Mouse (Mus musculus) activated CD4-positive, CD25-positive, alpha-beta regulatory T cell, adult 4 months (primary cell): ENCODE measurements at regions not wholly inside any gene's neighbourhood (a gene's known extent, or its start where the extent isn't known, plus 50 kb on each side); places are given as distances from the start of the nearest gene placed in this dataset.

ENCODE experiments used
- ATAC-seq: one replicate; pipeline ENCODE4 v1.8.0; 2017

DNA sequence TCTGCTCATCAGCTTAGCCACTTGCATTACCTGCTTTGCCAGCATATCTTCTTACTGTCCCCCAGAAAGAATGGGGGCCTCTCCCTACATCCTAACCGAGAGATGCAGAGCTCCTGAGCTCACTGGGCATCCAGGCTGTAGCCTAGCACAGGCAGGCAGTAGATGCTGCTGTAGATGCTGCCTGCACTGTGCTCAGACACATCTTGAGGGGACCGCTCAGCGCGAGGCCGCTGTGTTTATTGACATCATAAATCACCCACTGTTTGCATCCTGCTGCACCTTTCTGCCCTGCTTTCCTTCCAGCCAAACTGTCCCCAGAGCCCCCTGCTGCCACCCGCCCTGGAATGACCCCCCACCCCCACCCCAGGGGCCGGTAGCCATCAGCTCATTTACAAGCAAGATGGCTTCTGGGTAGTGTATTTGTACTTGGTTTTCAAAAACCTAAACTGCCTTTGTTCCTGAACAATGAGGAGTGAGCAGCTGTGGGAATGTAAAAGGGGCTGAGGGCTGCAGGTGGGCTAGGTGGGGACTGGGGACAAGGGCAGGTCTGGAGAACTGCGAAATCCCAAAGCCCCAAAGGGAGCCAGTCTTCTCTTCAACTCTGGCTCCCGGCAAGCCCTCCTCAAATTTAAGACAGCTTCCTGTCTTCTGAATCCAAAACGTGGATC is 233.2 kb downstream of the Bcor start:
- ATAC-seq: no peak

DNA sequence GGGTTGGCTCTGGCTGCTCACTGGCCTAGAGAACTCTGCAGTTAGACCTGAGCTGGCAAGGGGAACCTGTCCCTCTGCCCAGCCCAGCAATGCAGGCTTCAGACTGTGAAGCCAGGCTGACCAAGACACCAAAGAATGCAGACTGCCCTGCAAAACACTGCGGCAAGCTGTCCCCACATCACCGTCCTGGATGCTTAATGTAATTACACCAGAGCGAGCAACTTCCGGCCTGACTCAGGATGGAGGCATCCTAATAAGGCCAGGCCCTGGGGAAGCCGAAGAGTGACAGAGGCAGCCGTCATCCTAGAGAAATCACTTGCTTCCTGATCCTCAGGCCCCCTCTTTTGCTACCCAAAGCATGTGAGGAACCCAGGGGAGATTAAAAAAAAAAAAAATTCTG is 230.7 kb downstream of the Bcor start:
- no peak for ATAC-seq

DNA sequence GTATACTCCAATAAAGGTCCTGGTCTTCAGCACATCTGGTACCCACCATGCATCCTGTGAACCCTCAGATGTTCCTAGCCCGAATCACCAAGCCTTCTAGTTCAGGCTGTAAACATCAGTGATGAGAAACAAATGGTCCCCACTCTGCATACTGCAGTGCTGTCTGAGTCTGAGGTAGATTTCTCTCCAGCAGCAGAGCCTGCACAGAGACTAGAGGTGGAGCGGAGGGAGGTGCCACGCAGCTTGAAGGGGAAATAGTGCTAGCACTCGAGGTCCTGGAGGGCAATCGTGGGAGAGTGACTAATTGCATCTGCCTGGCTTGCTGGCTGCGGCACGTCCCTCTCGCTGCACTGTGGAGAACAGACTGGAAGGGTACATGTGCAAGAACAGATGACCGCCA is 228.7 kb downstream of the Bcor start:
- no peak for ATAC-seq

GRCm38 (mm10) chrX:11935337-11935736 is 224.8 kb downstream of the Bcor start:
- no peak for ATAC-seq

GRCm38 (mm10) chrX:11940246-11940645 is 219.9 kb downstream of the Bcor start:
- no peak for ATAC-seq

GRCm38 (mm10) chrX:11943367-11943766 is 216.8 kb downstream of the Bcor start:
- ATAC-seq: no peak

GRCm38 (mm10) chrX:11944574-11944973 is 215.6 kb downstream of the Bcor start:
- ATAC-seq: no peak

- no peak for ATAC-seq
These were observed 214.9 kb downstream of the Bcor start for GRCm38 (mm10) chrX:11945280-11945679.

- ATAC-seq: no peak
These were observed 208.0 kb downstream of the Bcor start for GRCm38 (mm10) chrX:11952193-11952592.

DNA sequence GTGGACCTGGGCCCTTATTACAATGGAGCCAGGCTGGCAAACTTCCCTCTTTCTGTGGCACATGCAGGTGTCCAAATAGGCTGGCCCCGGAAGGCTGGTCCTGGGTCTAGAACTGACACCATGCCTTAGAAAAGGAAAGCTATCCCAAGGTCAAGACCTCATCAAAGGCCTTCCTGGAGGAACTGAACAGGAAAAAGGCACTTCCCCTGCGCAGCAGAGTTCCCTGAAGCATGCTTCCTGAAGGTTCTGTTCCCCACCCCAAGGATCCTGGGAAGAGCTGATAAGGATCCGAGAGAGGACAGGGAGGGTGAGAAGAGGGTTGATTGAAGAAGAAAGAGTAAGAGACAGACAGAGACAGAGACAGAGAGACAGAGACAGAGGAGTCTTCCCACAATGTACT is 204.0 kb downstream of the Bcor start:
- no peak for ATAC-seq

DNA sequence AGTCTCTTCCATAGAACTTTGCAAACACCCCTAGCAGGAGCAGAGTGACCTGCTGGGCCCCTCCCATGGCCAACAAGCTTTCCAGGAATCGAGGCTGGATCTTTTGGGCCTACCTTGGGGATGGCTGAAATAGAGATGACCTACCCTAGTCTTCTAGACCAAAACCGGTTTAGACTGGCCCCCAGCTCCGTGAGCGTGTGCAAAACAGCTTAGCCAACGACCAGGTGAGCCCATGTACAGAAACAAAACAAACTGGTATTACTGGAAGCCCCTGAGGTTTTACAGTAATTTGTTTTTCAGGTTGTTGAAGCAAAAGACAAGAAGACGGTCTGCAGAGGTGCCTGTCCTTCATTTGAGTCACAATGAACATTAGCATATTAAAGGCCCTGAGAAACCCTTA is 203.1 kb downstream of the Bcor start:
- no peak for ATAC-seq

DNA sequence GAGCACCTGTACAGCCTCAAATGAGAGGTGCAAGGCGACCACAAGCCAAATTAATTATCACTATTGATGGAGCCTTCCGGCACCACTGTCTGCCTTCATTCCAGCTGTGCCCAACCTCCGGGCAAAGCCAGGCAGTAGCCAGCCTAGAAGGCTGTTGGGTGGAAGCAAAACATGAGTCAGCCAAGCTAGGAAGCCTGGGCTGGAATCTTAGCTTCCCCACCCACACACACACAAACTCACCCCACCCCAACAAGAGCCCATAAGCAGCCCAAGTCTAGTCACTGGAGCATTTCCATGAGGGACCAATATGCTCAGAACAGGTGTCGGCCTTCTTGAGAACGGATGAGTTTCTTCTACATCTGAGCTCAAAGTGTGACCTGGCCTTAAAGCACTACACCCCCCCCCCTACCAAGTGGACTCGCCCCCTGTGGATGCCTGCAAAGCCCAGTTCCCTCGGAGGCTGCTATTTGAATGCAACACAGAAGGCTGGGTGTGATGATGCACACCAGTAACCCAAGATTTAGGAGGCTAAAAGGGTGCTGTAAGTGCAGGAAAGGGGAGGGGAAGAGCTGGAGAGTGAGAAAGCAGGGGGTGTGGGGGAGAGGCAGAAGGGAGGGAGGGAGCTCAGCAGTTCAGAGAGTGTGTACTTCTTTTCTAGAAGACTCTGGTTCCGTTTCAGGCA is 200.1 kb downstream of the Bcor start:
- ATAC-seq: no peak

- no peak for ATAC-seq
These were observed 198.8 kb downstream of the Bcor start for GRCm38 (mm10) chrX:11961350-11961749.

DNA sequence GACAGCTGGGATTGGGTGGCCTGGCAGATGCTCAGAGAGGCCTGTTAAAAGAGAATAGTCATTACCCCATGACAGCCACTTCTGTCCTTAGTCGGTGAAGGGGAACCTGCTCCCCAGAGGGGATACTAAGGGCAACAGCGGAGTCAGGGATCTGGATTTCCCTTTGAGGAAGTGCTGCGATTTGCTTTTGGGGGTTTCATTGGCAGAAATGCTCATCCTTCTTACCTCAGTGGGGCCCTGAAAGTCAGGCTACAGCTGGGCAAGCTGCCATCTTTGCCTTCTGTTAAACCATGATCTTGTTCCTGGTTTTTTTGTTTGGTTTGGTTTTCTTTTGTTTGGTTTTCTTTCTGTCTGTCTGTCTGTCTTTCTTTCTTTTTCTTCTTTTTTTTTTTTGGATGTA is 195.7 kb downstream of the Bcor start:
- ATAC-seq: no peak

- no peak for ATAC-seq
These were observed 181.5 kb downstream of the Bcor start for GRCm38 (mm10) chrX:11978679-11979078.

DNA sequence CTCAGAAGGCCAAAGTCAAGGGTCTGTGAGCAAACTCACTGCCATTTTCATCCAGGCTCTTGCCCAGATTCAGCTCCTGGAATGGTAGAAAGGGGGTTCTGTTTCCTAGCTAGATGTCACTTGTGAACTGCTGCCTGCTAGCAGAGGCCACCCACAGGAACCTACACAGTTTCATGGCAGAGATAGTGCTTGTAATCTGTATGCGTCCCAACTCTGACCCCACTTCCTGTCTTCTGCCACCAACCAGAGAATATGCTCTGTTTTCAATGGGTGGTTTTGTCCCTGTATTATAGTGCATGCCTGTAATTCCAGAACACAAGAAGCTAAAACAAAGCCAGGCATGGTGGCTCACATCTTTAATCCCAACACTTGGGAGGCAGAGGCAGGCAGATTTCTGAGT is 176.9 kb downstream of the Bcor start:
- no peak for ATAC-seq
